ENCODE assay signal across 22 mouse cellular contexts in the genomic region with DNA sequence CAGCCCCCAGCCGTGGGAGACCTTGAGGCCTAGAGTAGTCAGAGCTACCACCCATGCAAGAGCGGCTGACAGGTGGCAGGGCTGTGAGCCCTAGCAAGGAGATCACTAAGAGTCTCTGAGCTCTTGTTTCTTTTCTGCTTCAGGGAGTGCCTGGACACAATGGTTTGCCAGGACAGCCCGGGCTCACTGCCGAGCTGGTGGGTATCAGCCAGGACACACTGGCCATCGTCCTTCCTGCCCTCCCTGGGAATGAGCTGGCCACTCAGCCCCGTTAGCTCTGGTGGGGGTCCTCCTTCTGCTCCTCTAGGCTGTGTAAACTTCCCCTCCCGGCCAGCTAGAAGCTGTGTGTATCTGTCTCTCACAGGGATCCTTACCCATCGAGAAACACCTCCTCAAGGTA. TPM values are rescaled to one million over a fixed set of nuclear protein-coding genes. Genes with fewer than 3 reads are reported as not detected.
DNase-seq lines count a peak whose midpoint lies in the region; ATAC-seq and TF ChIP-seq lines count a peak whose summit lies in the region.
"Had no signal": no experiment of that assay in that cellular context is flagged by ENCODE, and none has a peak within 500 bp of the region (broad histone marks: within the 10 kb centered on the region; RNA-seq: fewer than 3 reads in every experiment).

No protein-coding gene starts in this region.

- DNase-seq in cerebellum, adult 11-12 months, result peak; percentile 76
- DNase-seq in heart, postnatal 14 days, result peak; percentile 29 to 48
- peak; percentile 56 for DNase-seq in midbrain, postnatal 0 days (ENCODE audit: low spot score)
- DNase-seq in ovary, postnatal 10 days (ENCODE audit: low spot score), result no peak
- DNase-seq: adrenal gland, postnatal 10 days; heart, postnatal 4 days; layer of hippocampus, postnatal 36 days; lung, adult 18-20 months; lung, postnatal 14 days; midbrain, embryonic 14.5 days; right cerebral cortex, postnatal 25 days; thymus, postnatal 4 days had no signal

- no peak overlapping the region for H3K27ac ChIP-seq in heart, embryonic 12.5 days (ENCODE audit: poor library complexity, severe bottlenecking)
- 0 out of 2 replicates have a peak overlapping the region, but pooled peaks have one; percentile 26 for H3K27ac ChIP-seq in midbrain, postnatal 0 days (ENCODE audit: low read depth, low read length)
- H3K27ac ChIP-seq in midbrain, embryonic 16.5 days (ENCODE audit: low read length), result no peak overlapping the region
- no peak overlapping the region for H3K27ac ChIP-seq in kidney, embryonic 14.5 days (ENCODE audit: low read depth, low read length)
- H3K27ac ChIP-seq: kidney, embryonic 15.5 days; neural tube, embryonic 15.5 days had no signal

- H3K9ac ChIP-seq in heart, embryonic 12.5 days, result no peak overlapping the region
- no peak overlapping the region for H3K9ac ChIP-seq in midbrain, postnatal 0 days (replicated peaks; ENCODE audit: low read length, poor library complexity, severe bottlenecking)
- H3K9ac ChIP-seq in midbrain, embryonic 16.5 days (ENCODE audit: low read depth, low read length), result no peak overlapping the region
- H3K9ac ChIP-seq in kidney, embryonic 14.5 days (ENCODE audit: low read depth, low read length), result no peak overlapping the region
- H3K9ac ChIP-seq: kidney, embryonic 15.5 days; neural tube, embryonic 15.5 days had no signal

- no peak for TF ChIP-seq CTCF in midbrain, postnatal 0 days (IDR thresholded peaks at IDR 0.05)

- no peak for ATAC-seq in cerebellum, adult (ENCODE audit: insufficient number of reproducible peaks, low FRiP score, low TSS enrichment)
- no peak for ATAC-seq in heart, embryonic 12.5 days (ENCODE audit: insufficient number of reproducible peaks, low FRiP score)
- no peak for ATAC-seq in midbrain, postnatal 0 days (ENCODE audit: low FRiP score)
- ATAC-seq in midbrain, embryonic 16.5 days, result no peak
- no peak for ATAC-seq in kidney, embryonic 14.5 days (ENCODE audit: low FRiP score, low TSS enrichment)
- ATAC-seq: intestine, embryonic 16.5 days; Patski had no signal

- no peaks in the 10 kb centered on the region for H3K36me3 ChIP-seq in heart, embryonic 12.5 days
- H3K36me3 ChIP-seq in midbrain, postnatal 0 days (ENCODE audit: insufficient read depth, low read length), result no peaks in the 10 kb centered on the region
- no peaks in the 10 kb centered on the region for H3K36me3 ChIP-seq in midbrain, embryonic 16.5 days (ENCODE audit: control insufficient read depth, insufficient read depth, low read length)
- H3K36me3 ChIP-seq in kidney, embryonic 14.5 days (ENCODE audit: control insufficient read depth, insufficient read depth, low read length), result no peaks in the 10 kb centered on the region; the same call in 1 of the 2 replicates
- H3K36me3 ChIP-seq: kidney, embryonic 15.5 days; neural tube, embryonic 15.5 days had no signal

- H3K4me1 ChIP-seq in heart, embryonic 12.5 days (replicated peaks), result peaks cover 17% of the 10 kb centered on the region
- H3K4me1 ChIP-seq in midbrain, postnatal 0 days (ENCODE audit: insufficient read depth, low read length), result peaks cover 2% of the 10 kb centered on the region; the same call in 1 of the 2 replicates
- H3K4me1 ChIP-seq in midbrain, embryonic 16.5 days (ENCODE audit: control insufficient read depth, insufficient read depth, low read length), result peaks cover 6% of the 10 kb centered on the region; the same call in 1 of the 2 replicates
- no peaks in the 10 kb centered on the region for H3K4me1 ChIP-seq in kidney, embryonic 14.5 days (ENCODE audit: control insufficient read depth, insufficient read depth, low read length)

- WGBS in heart, embryonic 12.5 days, result 55% methylated on average over 8 of the region's 8 CpGs
- WGBS in midbrain, postnatal 0 days, result 48% methylated on average over 8 of the region's 8 CpGs
- 36% methylated on average over 8 of the region's 8 CpGs for WGBS in midbrain, embryonic 16.5 days
- 61% methylated on average over 8 of the region's 8 CpGs for WGBS in kidney, embryonic 14.5 days

- H3K9me3 ChIP-seq in heart, embryonic 12.5 days (replicated peaks), result no peaks in the 10 kb centered on the region
- H3K9me3 ChIP-seq in midbrain, postnatal 0 days (ENCODE audit: low read length), result no peaks in the 10 kb centered on the region
- H3K9me3 ChIP-seq in midbrain, embryonic 16.5 days (replicated peaks; ENCODE audit: control insufficient read depth, low read length, poor library complexity, severe bottlenecking), result no peaks in the 10 kb centered on the region
- no peaks in the 10 kb centered on the region for H3K9me3 ChIP-seq in kidney, embryonic 14.5 days (ENCODE audit: control insufficient read depth, low read length)
- H3K9me3 ChIP-seq: kidney, embryonic 15.5 days; megakaryocyte, embryonic 14.5 days; neural tube, embryonic 15.5 days had no signal

- no peak overlapping the region for H3K4me2 ChIP-seq in heart, embryonic 12.5 days
- no peak overlapping the region for H3K4me2 ChIP-seq in midbrain, postnatal 0 days (ENCODE audit: low read depth, low read length, poor library complexity, severe bottlenecking)
- H3K4me2 ChIP-seq in midbrain, embryonic 16.5 days (ENCODE audit: low read length), result no peak overlapping the region
- H3K4me2 ChIP-seq in kidney, embryonic 14.5 days (replicated peaks; ENCODE audit: low read depth, low read length), result no peak overlapping the region
- H3K4me2 ChIP-seq: kidney, embryonic 15.5 days; liver, embryonic 11.5 days; neural tube, embryonic 15.5 days had no signal

- peaks cover 78% of the 10 kb centered on the region for H3K27me3 ChIP-seq in heart, embryonic 12.5 days (replicated peaks)
- 0 out of 2 replicates have a peak, but pooled peaks cover 5% of the 10 kb centered on the region for H3K27me3 ChIP-seq in midbrain, postnatal 0 days (ENCODE audit: insufficient read depth, low read length)
- no peaks in the 10 kb centered on the region for H3K27me3 ChIP-seq in midbrain, embryonic 16.5 days (ENCODE audit: control insufficient read depth, insufficient read depth, low read depth, low read length)
- peaks cover 7% of the 10 kb centered on the region for H3K27me3 ChIP-seq in kidney, embryonic 14.5 days (ENCODE audit: control insufficient read depth, insufficient read depth, low read length)
- H3K27me3 ChIP-seq: Patski had no signal

- H3K4me3 ChIP-seq in heart, embryonic 12.5 days, result no peak overlapping the region
- H3K4me3 ChIP-seq in midbrain, postnatal 0 days (ENCODE audit: low read depth, low read length), result no peak overlapping the region
- no peak overlapping the region for H3K4me3 ChIP-seq in midbrain, embryonic 16.5 days (ENCODE audit: low read depth, low read length)
- no peak overlapping the region for H3K4me3 ChIP-seq in kidney, embryonic 14.5 days (ENCODE audit: low read length)
- H3K4me3 ChIP-seq: kidney, embryonic 15.5 days; megakaryocyte, embryonic 14.5 days; neural tube, embryonic 15.5 days had no signal

- intact Hi-C loops in heart, postnatal 14 days (cut with DNase I), result no loop called here

RNA-seq across cellular contexts. Expression of a gene that starts 25.5 kb away (rescaled TPM):
- 10 to 100 TPM; 37.6 to 39.1 TPM for total RNA-seq in heart, postnatal 14 days (2021)
- polyA plus RNA-seq in heart, embryonic 12.5 days (2016; fragmentation: Nextera tagmentation; extraction: Ambion mirVana), result 54.3 and 58.3 TPM in 2 replicates
- total RNA-seq in midbrain, postnatal 0 days (2014; rRNA removed), result 49.8 and 61.5 TPM in 2 replicates
- polyA plus RNA-seq in midbrain, postnatal 0 days (2015; fragmentation: Nextera tagmentation; extraction: Ambion mirVana), result 59.5 and 67.3 TPM in 2 replicates
- polyA plus RNA-seq in midbrain, embryonic 16.5 days (2015; fragmentation: Nextera tagmentation; extraction: Ambion mirVana), result 62.1 and 62.3 TPM in 2 replicates
- polyA plus RNA-seq in kidney, embryonic 14.5 days (2014; fragmentation: Nextera tagmentation; extraction: Ambion mirVana), result 77.3 and 85.9 TPM in 2 replicates

RNA-seq across cellular contexts. Expression of a gene that starts 29.2 kb away (rescaled TPM):
- 10 to 100 TPM; 13.9 to 19.7 TPM for total RNA-seq in heart, postnatal 14 days (2021)
- 35.8 and 37.9 TPM in 2 replicates for polyA plus RNA-seq in heart, embryonic 12.5 days (2016; fragmentation: Nextera tagmentation; extraction: Ambion mirVana)
- total RNA-seq in midbrain, postnatal 0 days (2014; rRNA removed), result 31.1 and 43.9 TPM in 2 replicates
- polyA plus RNA-seq in midbrain, postnatal 0 days (2015; fragmentation: Nextera tagmentation; extraction: Ambion mirVana), result 12.5 and 13.8 TPM in 2 replicates
- 8.6 and 10.5 TPM in 2 replicates for polyA plus RNA-seq in midbrain, embryonic 16.5 days (2015; fragmentation: Nextera tagmentation; extraction: Ambion mirVana)
- polyA plus RNA-seq in kidney, embryonic 14.5 days (2014; fragmentation: Nextera tagmentation; extraction: Ambion mirVana), result 27.6 and 28.1 TPM in 2 replicates
